Mouse (Mus musculus) activated CD4-positive, CD25-positive, alpha-beta regulatory T cell, adult 4 months (primary cell): ENCODE data around the gene Mybpc3. TPM values are rescaled to one million over a fixed set of nuclear protein-coding genes. Genes with fewer than 3 reads are reported as not detected.
A peak's percentile ranks its signal among the peaks of the same experiment; 100 is the strongest.
"Not testable (repeated sequence)": the region's sequence is repeated elsewhere in the genome, so short reads cannot be mapped to it uniquely, and the experiment has no call there.

Experiments used
- ATAC-seq: one replicate; pipeline ENCODE4 v1.8.0; 2017
- polyA plus RNA-seq, 2 experiments: library from polyadenylated mRNA; unstranded; fragments of 100-300 nt; shearing (Covaris generic); gene quantifications; one replicate each; pipeline ENCODE4 v1.2.1; 2017

Gene Mybpc3
- polyA plus RNA-seq, 2 experiments from 2014 or later = not detected

DNA sequence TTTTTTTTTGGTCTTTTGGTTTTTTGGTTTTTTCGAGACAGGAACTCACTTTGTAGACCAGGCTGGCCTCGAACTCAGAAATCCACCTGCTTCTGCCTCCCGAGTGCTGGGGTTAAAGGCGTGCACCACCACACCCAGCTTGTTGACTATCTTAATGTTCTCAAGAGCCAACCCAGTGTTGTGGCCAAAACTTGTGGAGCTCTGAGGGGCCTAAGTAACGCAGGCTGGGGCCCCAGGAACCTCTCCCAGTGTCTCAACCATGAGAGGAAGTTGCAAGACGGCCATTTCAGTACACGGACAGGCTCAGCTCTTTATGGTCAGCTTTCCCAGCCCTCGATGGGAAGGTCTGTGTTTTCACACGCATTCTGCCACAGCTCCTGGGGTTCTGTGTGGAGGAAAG is 29.0 kb upstream of the Mybpc3 start:
- no peak for ATAC-seq

DNA sequence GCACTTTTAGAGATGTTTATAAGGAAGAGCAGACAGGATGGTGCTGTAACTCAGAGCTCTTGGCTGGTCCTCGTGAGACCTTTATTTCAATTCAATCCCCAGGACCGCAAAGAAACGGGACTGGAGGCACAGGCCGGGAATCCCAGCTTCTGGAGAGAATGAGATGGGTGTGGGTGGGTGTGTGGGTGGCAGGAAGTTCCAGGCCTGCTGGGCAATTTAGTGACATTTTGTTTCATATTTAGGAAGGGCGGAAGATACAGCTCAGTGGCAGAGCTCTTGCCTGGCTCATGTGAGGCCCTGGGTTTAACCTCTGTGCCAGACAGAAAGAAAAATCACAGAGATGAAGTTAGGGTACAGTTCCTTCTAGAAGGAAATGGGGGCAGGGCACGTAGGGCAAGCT is 27.7 kb upstream of the Mybpc3 start:
- no peak for ATAC-seq

DNA sequence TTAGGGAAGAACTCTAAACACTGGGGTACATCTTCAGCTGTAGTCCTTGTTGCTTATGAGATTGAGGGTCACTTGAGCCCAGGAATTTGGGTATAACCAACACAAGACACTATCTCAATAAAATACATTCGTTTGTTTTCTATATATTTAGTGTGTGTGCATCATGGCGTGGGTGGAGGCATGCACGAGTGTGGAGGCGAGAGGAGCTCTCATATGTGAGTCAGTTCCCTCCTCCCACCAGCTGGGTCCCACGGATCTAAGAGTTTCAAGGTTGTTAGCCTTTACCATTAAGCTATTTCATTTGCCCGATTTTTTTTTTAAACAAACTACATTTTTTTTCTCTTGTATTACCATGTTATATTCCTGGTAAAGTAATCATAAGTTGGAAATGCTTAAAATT is 27.1 kb upstream of the Mybpc3 start:
- ATAC-seq = no peak

DNA sequence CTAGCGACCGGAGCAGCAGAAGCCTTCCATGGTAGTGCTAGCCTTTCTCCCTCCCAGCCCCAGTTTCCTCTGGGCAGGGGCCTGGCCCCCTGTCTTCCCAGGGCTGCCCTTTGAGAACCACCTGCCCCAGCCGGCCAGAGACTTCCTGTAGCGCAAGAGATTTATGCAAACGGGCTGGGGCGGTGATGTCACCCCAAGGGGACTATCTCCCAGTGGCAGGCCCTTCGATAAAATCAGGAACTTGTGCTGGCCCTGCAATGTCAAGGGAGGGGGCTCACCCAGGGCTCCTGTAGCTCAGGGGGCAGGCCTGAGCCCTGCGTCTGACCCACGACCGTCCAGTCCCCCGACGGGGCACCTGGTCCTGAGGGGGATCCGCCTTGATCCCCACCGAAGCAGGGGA is 21.4 kb upstream of the Mybpc3 start:
- ATAC-seq = no peak

DNA sequence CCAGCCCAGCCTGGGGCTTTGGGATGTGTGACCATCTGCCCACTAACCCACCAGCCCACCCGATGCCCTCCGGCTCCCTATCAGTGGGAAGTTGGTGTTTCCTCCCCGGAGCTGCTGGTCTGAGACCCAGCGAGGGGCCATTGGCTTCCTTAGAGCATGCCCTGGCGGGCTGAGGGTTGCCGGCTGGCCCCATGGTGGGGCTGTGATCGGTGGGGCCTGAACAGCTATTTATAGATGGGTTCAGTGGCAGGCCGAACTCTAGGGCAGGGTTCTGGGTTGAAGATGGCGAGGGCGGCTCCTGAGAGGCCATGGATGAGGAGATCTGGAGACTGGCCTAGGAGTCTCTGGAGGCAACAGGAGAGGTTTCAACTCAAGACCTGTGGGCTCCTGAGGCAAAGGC is 20.9 kb upstream of the Mybpc3 start:
- no peak for ATAC-seq

DNA sequence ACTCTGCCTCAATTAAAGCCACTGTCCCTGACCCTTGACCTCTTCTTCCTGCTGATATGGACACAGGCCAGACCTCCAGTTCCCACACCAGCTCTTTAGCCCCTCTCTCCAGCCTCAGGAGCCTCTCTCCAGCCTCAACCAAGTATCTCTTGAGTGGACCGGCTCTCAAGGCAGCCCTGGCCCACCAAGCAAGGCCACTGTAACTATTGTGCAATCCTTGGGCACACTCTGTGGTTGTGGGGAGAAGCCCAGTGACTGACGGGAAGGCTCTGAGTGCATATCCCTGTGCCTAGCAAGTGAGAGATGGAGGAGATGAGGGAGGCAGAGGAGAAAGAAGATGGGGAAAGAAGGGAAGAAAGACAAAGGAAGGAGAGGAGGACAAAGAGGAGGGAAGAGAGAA is 19.8 kb upstream of the Mybpc3 start:
- ATAC-seq = no peak

DNA sequence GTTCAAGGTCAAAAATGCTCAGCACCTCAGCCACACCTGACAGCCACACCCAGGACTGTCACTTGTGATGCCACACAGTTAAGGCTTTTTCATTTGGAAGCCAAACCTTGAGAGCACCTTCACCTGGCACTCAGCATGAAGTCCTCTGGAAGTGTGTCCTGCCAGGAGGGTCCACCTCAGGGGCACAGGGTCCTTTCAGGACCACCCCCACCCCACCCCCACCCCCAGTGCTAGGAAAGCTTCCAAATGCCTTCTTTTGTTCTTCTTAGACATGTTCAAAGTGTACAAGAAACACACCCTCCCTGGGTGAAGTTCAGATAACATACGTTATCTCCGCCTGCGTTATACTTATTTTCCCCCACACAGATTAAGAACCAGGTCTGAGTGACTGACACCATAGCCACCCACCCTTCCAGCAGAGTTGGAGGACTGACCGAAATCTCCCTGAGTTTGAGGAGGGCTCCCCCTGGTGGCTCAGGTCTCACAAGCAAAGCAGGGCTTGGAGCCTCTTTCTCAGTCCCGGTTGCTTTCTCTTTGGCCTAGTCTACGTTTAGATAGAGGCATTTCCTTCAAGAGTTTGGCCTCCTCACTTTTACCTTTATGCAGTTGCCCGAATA is 16.7 kb upstream of the Mybpc3 start:
- peak; percentile 93 for ATAC-seq

DNA sequence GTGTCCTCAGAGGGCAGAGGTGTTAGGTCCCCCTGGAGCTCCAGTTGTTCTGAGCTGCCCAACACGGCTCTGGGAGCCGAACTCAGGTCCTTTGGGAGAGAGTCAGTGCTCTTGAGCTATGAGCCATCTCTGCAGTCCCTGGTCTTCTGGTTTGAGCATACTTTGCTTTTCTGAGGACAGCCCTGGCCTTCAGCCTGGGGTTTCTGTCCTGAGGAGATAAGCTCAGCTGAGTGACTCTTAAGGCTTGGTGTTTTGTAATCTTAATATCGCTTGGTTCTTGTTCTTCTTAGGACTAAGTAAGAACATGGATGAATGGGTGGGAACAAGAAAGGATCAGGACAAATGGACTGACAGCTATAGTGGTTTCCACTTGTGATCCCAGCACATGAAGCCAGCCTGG is 9.8 kb upstream of the Mybpc3 start:
- ATAC-seq = no peak

DNA sequence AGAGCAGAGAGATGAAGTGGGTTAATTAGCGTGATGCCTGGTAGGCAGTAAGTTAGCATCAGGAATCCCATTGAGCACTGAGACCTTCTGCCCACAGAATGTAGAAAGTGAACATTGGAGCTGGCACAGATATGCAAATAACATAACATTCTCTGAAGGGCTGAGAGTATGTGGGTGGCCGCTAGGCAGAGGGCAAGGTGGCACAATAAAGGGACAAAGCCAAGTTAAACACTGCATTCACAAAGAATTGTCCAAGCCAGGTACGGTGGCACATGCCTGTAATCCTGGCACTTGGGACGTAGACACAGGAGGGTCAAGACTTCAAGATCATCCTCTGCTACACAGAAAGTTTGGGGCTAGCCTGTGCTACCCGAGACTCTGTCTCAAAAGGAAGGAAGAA is 8.7 kb upstream of the Mybpc3 start:
- ATAC-seq = no peak

DNA sequence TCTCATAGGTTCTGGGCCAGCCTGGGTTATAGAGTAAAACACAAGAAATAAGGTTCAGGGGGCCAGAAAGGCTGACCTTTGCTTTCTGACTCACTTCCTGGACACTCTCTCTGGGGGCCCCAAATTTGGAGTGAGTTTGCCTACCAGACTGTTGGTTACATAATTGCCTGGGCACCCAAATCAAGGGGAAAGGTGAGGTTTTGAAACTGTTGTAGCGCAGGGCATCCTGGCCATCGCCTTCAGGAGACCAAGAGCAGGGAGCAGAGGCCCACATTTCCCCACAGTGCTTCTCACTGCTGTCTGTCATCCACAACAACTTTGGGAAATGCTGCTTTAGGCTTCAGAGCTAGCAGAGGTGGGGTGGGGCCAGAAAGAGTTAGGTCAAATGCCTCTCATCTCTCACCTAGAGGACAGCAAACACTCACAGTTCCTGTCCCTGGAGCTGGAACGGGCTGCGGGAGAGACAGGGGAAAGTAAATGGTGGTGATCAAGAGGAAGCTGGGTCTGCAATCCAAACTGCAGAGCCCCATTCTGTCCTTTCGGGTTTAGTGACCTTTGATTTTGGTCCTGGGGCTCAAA is 8.0 kb upstream of the Mybpc3 start:
- no peak for ATAC-seq

DNA sequence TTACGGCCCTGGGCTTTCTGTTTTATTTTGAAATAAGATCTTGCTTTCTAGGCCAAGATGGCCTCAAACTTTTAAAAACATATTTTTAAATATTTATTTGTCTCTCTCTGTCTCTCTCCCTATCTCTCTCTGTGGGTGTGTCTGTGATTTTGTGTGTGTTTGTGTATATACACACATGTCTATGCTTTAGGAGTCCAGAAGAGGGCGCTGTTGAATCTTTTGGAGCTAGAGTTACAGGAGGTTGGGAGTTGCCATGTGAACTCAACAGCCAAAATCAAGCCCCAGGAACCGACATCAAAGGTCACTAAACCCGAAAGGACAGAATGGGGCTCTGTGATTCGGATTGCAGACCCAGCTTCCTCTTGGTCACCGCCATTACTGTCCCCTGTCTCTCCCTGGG is 7.5 kb upstream of the Mybpc3 start:
- no peak for ATAC-seq

DNA sequence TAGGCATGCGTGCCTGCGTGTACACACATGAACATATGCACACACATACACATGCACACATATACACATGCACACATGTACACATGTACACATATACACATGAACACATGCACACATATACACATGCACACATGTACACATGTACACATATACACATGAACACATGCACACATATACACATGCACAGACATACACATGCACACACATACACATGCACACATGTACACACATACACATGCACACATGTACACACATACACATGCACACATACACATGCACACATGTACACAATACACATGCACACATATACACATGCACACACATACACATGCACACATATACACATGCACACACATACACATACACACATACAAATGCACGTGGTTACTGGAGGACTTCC is 6.1 kb upstream of the Mybpc3 start:
- not testable (repeated sequence) for ATAC-seq

DNA sequence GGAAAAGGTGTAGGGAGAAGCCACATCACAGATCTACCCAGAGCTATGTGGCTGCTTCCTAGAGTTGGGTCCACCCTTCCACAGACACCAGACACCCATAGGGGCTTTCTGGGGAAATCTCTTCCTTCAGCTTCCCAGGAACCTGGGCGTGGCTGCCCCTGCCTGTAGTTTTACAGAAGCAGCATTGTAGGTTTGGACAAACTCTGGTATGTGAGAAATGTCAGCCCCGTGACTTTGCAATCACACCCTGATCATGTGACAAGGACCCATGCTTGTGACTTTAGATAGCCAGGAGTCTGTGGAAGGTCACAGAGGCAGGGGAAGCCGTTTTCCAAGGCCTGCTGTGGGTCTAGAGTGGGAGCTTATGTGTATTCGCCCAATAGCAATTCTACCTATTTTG is 5.5 kb upstream of the Mybpc3 start:
- ATAC-seq = no peak

DNA sequence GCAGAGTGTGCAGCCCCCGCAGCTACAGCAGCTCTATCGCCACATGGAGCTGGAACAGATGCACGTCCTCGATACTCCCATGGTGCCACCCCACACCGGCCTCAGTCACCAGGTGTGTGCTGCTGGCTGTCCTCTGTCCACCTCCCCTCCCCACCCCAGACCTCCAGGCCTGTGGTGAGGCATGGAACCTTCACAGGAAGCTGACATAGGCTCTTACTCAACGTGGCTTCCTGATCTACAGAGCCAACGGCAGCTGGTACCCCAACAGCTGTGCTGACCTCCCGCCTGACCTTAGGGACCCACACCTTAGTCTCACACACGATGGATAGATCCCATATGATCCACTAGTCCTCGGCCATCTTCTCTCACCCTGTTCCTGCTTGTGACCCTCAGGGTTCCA is 4.6 kb upstream of the Mybpc3 start:
- no peak for ATAC-seq

DNA sequence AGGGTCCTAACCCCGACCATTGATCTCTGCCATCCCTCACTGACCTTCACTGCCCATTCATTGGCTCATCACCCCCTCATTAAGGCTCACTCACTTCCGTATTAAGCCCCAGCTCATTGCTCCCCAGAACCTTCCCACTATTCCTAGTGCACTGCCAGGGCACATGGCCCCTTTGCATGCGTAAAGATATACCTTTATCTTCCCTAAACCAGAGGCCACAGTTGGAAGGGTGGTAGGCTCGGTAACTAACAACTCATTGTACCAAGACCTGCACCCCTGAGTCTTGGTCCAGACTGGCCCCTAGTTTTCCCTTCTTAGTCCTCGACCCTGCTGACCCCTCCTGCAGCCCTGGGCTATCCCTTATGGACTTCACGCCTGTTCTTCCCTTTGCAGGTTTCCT is 4.1 kb upstream of the Mybpc3 start:
- no peak for ATAC-seq

DNA sequence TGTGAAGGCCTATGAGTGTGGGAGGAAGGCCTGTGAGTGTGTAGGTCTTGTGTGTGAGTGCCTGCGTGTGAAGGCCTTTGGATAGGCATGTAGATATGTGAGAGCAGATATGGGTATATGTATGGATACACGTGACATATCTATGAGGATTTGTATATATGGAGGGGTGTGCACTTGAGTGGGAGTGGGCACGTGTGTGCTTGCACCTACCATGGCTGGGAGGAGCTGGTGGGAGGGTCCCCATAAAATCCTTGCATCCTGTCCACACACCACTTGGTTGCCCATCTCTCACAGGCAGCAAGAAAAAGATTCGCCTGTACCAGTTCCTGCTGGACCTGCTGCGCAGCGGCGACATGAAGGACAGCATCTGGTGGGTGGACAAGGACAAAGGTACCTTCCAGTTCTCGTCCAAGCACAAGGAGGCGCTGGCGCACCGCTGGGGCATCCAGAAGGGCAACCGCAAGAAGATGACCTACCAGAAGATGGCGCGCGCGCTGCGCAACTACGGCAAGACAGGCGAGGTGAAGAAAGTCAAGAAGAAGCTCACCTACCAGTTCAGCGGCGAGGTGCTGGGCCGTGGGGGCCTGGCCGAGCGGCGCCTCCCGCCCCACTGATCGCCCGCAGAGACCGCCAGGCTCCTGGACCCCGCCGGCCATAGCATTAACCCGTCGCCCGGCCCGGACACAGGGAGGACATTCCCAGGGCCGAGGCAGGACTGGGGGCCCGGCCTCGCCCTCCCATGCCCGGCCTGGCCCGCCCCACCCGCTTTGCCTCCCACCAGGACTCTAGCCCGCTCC is 3.0 kb upstream of the Mybpc3 start:
- no peak for ATAC-seq

DNA sequence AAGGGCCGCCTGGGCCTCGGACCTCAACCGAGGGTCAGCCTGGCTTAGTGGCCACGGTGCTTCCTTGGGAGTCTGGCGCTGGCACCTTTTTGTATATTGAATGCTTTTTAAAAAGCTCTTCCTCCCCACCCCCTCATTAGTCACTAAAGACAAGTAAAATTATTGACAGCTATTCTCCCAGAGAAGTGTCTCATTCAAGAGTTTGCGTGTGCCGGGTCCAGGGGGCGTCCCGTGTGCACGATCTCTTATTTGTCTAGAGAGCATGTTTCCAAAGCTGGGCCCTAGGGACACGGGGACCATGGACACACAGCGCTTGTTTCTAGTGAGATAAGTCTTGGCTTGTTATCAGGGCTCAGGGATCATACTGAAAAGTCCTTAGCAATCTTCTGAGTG is 2.4 kb upstream of the Mybpc3 start:
- no peak for ATAC-seq

DNA sequence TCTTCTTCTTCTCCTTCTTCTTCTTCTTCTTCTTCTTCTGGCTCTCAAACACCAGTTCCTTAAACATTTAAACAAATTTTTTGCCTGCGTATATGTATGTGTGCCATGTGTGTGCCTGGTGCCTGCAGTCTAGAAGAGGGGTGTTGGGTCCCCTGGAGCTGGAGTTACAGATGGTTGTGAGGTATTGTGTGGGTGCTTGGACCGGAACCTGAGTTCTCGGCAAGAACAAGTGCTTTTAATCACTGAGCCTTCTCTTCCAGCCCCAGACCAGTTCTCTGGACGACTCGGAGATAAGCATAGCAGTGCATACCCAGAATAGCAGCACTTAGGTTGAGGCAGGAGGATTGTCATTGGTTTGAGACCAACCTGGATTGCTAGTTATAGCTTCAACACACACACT is 1.1 kb upstream of the Mybpc3 start:
- ATAC-seq = no peak

DNA sequence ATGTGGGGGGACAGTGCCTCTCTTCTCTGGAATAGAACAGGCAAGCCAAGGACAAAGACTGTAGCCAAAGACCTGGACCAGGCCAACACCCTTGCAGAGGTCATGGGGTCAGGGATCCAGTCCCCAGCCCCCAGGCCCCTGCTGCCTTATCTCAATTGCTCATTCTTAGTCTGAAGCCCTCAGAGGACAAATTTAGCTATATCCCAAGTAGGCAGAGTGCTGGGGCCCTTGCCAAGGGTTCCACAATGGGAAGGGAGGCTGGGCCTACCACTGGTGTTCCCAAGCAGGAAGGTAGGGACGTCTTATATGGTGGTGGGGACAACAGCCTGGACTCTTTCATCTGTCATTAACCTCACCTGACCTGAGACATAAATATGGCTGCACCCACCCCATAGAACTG is 703 bp downstream of the Mybpc3 start:
- ATAC-seq = no peak

DNA sequence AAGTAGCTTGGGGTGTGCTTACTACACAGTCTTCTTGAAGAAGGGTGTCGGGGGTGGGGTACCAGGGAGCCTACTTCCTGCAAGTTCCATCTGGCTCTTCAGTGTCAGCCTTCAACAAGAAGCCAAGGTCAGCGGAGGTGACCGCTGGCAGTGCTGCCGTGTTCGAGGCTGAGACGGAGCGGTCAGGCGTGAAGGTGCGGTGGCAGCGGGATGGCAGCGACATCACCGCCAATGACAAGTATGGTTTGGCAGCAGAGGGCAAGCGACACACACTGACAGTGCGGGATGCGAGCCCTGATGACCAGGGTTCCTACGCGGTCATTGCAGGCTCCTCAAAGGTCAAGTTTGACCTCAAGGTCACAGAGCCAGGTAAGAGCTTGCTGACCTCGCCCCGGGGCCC is 1.1 kb downstream of the Mybpc3 start:
- no peak for ATAC-seq

DNA sequence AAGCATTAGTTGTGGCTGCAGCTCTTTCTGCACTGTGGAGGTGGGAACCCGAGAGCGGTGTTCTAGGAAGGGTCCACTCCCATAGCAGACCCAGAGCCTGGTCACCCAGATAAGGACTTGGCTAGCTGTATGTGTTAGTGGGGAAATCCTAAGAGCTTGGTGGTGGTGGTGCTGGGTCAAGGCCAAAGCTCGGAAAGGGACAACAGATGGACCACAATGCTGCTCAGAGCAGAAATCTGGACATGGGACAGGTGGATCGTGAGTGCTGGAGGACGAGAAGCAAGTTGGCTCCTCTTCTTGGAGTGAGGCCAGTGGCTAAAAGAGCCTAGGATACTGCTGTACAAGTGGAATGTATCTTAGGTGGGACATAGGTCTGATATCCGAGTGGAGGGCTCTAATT is 1.6 kb downstream of the Mybpc3 start:
- no peak for ATAC-seq

DNA sequence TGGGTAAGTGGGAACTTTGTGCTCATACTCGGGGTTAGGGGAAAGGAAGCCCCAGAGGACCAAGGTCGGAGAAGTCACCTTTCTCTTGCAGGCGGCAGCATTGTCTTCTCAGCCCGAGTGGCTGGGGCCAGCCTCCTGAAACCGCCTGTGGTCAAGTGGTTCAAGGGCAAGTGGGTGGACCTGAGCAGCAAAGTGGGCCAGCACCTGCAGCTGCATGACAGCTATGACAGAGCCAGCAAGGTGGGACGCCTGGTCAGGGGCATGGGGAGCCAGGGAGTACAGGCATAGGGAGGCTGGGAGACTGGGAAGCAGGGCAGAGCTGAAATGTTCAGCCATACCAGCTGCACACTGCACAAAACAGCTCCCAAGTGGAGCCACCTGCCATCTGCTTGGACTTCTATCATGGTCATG is 2.3 kb downstream of the Mybpc3 start:
- no peak for ATAC-seq

DNA sequence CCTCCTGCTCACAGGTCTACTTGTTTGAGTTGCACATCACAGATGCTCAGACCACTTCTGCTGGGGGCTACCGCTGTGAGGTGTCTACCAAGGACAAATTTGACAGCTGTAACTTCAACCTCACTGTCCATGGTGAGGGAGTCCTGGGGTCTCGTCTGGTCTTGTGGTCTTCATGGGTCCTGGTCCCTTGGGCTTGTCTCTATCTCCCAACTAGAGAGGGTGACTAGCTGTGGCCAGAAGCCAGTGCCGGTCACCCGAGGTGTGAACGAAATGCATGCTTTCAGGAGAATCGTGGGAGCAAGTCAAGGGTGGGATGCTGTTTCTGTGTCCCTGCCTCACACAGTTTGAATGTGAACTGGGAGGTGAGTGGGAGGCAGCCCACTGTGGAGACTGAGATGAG is 3.1 kb downstream of the Mybpc3 start:
- no peak for ATAC-seq

DNA sequence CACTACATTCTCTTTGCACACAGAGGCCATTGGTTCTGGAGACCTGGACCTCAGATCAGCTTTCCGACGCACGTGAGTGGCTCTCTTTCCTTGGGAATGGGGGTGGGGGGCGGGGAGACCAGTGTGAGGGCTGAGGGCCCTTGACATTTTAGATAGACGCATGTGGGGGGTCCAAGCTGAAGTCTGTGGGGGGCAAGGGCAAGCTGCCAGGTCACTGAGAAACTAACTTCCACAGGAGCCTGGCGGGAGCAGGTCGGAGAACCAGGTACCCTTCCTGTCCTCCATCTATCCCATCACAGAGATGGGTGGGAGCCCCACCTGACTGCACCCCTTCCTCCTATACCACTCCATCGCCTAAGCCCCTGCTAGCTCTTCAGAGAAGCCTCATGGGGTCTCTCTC is 3.6 kb downstream of the Mybpc3 start:
- no peak for ATAC-seq

DNA sequence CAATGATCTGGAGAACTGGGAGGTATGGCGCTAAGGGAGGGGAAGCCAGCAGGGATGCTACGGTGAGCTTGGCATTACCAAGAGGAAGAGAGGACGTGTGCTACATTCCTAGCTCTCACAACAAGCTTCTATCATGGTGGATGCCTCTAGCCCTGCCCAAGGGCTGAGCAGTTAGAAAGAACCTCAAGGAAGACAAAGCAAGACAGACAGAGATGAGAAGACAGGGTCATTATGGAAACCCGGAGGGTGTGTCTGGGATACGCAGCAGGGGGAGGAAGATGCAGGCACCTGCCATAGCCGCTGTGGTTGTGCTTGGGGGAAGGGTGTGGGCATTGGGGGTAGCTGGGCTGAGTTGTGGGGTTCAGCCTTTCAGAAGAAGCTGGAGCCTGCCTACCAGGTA is 5.6 kb downstream of the Mybpc3 start:
- no peak for ATAC-seq
